Mouse (Mus musculus) ovary, adult 18-20 months (tissue): Measurements from ENCODE around the gene Bivm.

Source experiments
- DNase-seq: peaks from one replicate; pipeline ENCODE4 v3.0.0; 2022; ENCODE audit warnings: low spot score, mixed read lengths

The Bivm gene

GRCm38 (mm10) chr1:44173903-44174302 lies 55.1 kb downstream of the Bivm start:
- no peak for DNase-seq

DNA sequence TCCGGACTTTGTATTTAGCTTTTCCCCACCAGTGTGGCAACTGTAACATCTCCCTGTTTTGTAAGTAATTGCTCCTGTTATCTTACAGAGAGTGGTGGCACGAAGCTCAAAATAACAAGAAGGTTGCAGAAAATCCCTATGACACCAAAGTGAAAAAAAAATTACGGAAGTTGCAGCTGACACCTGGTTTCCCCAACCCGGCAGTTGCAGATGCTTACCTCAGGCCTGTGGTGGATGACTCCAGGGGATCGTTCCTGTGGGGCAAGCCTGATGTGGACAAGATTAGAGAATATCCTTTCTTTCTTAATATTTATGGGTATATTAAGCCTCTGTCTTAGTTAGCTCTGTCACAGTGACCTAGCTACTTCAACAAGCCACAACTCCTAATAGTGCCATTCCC lies 59.3 kb downstream of the Bivm start:
- no peak for DNase-seq

- DNase-seq, result no peak
These were observed 67.6 kb downstream of the Bivm start for GRCm38 (mm10) chr1:44186396-44186795.
